Mouse (Mus musculus) heart, adult 8-10 months (tissue): ENCODE data around the gene Slc13a2. TPM values are rescaled to one million over a fixed set of nuclear protein-coding genes. Genes with fewer than 3 reads are reported as not detected.

Experiments
- DNase-seq: peaks from one replicate; pipeline ENCODE4 v3.0.0; 2022; ENCODE audit warnings: low spot score
- total RNA-seq, 4 experiments: library from RNA; stranded (reverse); gene quantifications; 2 replicates each; pipeline ENCODE4 v1.2.4; 2022

Gene Slc13a2
- total RNA-seq, 4 experiments from 2014 or later: not detected

GRCm38 (mm10) chr11:78434052-78434451, 12.0 kb upstream of the Slc13a2 start:
- no peak for DNase-seq

GRCm38 (mm10) chr11:78431176-78431575, 9.2 kb upstream of the Slc13a2 start:
- DNase-seq: no peak

- DNase-seq: no peak
Measured at GRCm38 (mm10) chr11:78430195-78430878, 8.3 kb upstream of the Slc13a2 start.

- DNase-seq: no peak
Measured at GRCm38 (mm10) chr11:78428309-78428708, 6.3 kb upstream of the Slc13a2 start.

GRCm38 (mm10) chr11:78427655-78428054, 5.6 kb upstream of the Slc13a2 start:
- no peak for DNase-seq

GRCm38 (mm10) chr11:78425572-78425971, 3.6 kb upstream of the Slc13a2 start:
- no peak for DNase-seq

- no peak for DNase-seq
Measured at GRCm38 (mm10) chr11:78424352-78424751, 2.3 kb upstream of the Slc13a2 start.

GRCm38 (mm10) chr11:78421201-78422009, 612 bp downstream of the Slc13a2 start:
- DNase-seq: no peak

GRCm38 (mm10) chr11:78420263-78420889, 1.6 kb downstream of the Slc13a2 start:
- DNase-seq: no peak

GRCm38 (mm10) chr11:78416854-78417253, 5.2 kb downstream of the Slc13a2 start:
- no peak for DNase-seq

GRCm38 (mm10) chr11:78412861-78413260, 9.2 kb downstream of the Slc13a2 start:
- DNase-seq: no peak

- no peak for DNase-seq
Measured at GRCm38 (mm10) chr11:78412324-78412850, 9.6 kb downstream of the Slc13a2 start.

- DNase-seq: no peak
Measured at GRCm38 (mm10) chr11:78411606-78412323, 10.3 kb downstream of the Slc13a2 start.

GRCm38 (mm10) chr11:78408256-78409240, 13.5 kb downstream of the Slc13a2 start:
- DNase-seq: no peak

- no peak for DNase-seq
Measured at GRCm38 (mm10) chr11:78402062-78402461, 20.0 kb downstream of the Slc13a2 start.

- DNase-seq: no peak
Measured at GRCm38 (mm10) chr11:78401469-78401868, 20.5 kb downstream of the Slc13a2 start.

- no peak for DNase-seq
Measured at GRCm38 (mm10) chr11:78400936-78401335, 21.1 kb downstream of the Slc13a2 start.

- DNase-seq: peak; percentile 25
Measured at GRCm38 (mm10) chr11:78399680-78400079, 22.3 kb downstream of the Slc13a2 start.

GRCm38 (mm10) chr11:78398212-78398611, 23.8 kb downstream of the Slc13a2 start:
- DNase-seq: no peak

- peak; percentile 17 for DNase-seq
Measured at GRCm38 (mm10) chr11:78397397-78397796, 24.6 kb downstream of the Slc13a2 start.
